Mouse (Mus musculus) MEL (cell line): ENCODE data around the gene Gm42878. TPM values are rescaled to one million over a fixed set of nuclear protein-coding genes. Genes with fewer than 3 reads are reported as not detected.

Experiments used
- DNase-seq: peaks from one replicate; pipeline ENCODE4 v3.0.0; 2011; ENCODE audit warnings: low read depth, low spot score
- H3K27ac ChIP-seq: 2 replicates; pipeline ENCODE4 v1.5.1; 2012; ENCODE audit warnings: low read depth, mild to moderate bottlenecking, control low read depth, low read length, moderate library complexity; ENCODE audit not compliant: control insufficient read depth
- H3K27me3 ChIP-seq, 2 experiments: fragments of 150-350 bp in 1 of 2; sonication (generic) in 1 of 2; 2 replicates each; pipeline ENCODE4 v1.6.1; 2012; ENCODE audit warnings: low read length in 2 of 2, mild to moderate bottlenecking in 2 of 2, improper control_type of control experiment in 1 of 2, moderate library complexity in 1 of 2; ENCODE audit not compliant: insufficient read depth in 2 of 2, control insufficient read depth in 1 of 2
- H3K36me3 ChIP-seq, 2 experiments: 2 replicates each; pipeline ENCODE4 v1.6.1; 2012 to 2014; ENCODE audit warnings: low read length in 2 of 2, improper control_type of control experiment in 1 of 2, inconsistent platforms in 1 of 2, mild to moderate bottlenecking in 1 of 2; ENCODE audit not compliant: insufficient read depth in 2 of 2, control insufficient read depth in 1 of 2
- H3K4me1 ChIP-seq, 2 experiments: fragments of 150-350 bp in 1 of 2; sonication (generic) in 1 of 2; 2 replicates each; pipeline ENCODE4 v1.6.1; 2012; ENCODE audit warnings: low read length in 2 of 2, improper control_type of control experiment in 1 of 2, mild to moderate bottlenecking in 1 of 2; ENCODE audit not compliant: insufficient read depth in 2 of 2, control insufficient read depth in 1 of 2
- H3K4me3 ChIP-seq, 2 experiments: fragments of 150-350 bp in 1 of 2; sonication (generic) in 1 of 2; 2 replicates each; pipeline ENCODE4 v1.5.1; 2012; ENCODE audit warnings: low read depth in 2 of 2, low read length in 2 of 2, mild to moderate bottlenecking in 2 of 2, moderate library complexity in 2 of 2, control low read depth in 1 of 2, improper control_type of control experiment in 1 of 2; ENCODE audit not compliant: control insufficient read depth in 1 of 2, insufficient read depth in 1 of 2
- H3K79me2 ChIP-seq: 2 replicates; pipeline ENCODE4 v1.6.1; 2012; ENCODE audit warnings: mild to moderate bottlenecking, low read length, moderate library complexity; ENCODE audit not compliant: control insufficient read depth, poor library complexity, insufficient read depth
- H3K9ac ChIP-seq: 2 replicates; pipeline ENCODE4 v1.6.1; 2012; ENCODE audit warnings: low read depth, mild to moderate bottlenecking, control low read depth, low read length, moderate library complexity; ENCODE audit not compliant: control insufficient read depth, poor library complexity, severe bottlenecking
- H3K9me3 ChIP-seq: fragments of 150-350 bp; sonication (generic); replicated peaks from 2 replicates; pipeline ENCODE4 v1.6.1; 2012; ENCODE audit warnings: mild to moderate bottlenecking, low read length, improper control_type of control experiment, moderate library complexity; ENCODE audit not compliant: insufficient read depth
- BHLHE40 ChIP-seq: IDR thresholded peaks from 2 replicates; pipeline ENCODE4 v1.6.1; 2012; ENCODE audit warnings: low read depth, mild to moderate bottlenecking, inconsistent platforms, low read length, improper control_type of control experiment, borderline replicate concordance
- CHD1 ChIP-seq: IDR thresholded peaks from 2 replicates; pipeline ENCODE4 v1.6.1; 2012; ENCODE audit warnings: low read depth, mild to moderate bottlenecking, inconsistent platforms, low read length, improper control_type of control experiment
- CTCF ChIP-seq, 3 experiments: IDR thresholded peaks in 2 of 3; conservative IDR thresholded peaks in 1 of 3; 2 replicates each; pipeline ENCODE4 v1.5.1; 2011 to 2012; ENCODE audit warnings: low read length in 3 of 3, low read depth in 2 of 3, mild to moderate bottlenecking in 2 of 3, improper control_type of control experiment in 1 of 3, inconsistent platforms in 1 of 3, mixed read lengths in 1 of 3, moderate library complexity in 1 of 3; ENCODE audit not compliant: control insufficient read depth in 1 of 3, insufficient read depth in 1 of 3, poor library complexity in 1 of 3, severe bottlenecking in 1 of 3
- ELF1 ChIP-seq: IDR thresholded peaks from 2 replicates; pipeline ENCODE4 v1.6.1; 2014; ENCODE audit warnings: low read depth, mild to moderate bottlenecking, inconsistent platforms, low read length, improper control_type of control experiment, moderate library complexity
- EP300 ChIP-seq, 2 experiments: IDR thresholded peaks; 2 replicates each; pipeline ENCODE4 v1.6.1; 2011; ENCODE audit warnings: improper control_type of control experiment in 2 of 2, low read length in 2 of 2, low read depth in 1 of 2, mild to moderate bottlenecking in 1 of 2
- ETS1 ChIP-seq: IDR thresholded peaks from 2 replicates; pipeline ENCODE4 v1.6.1; 2012; ENCODE audit warnings: low read depth, mild to moderate bottlenecking, inconsistent platforms, low read length, improper control_type of control experiment, moderate library complexity
- GATA1 ChIP-seq: IDR thresholded peaks from 2 replicates; pipeline ENCODE4 v1.6.1; 2011; ENCODE audit warnings: low read depth, low read length, improper control_type of control experiment
- HCFC1 ChIP-seq: IDR thresholded peaks from 2 replicates; pipeline ENCODE4 v1.6.1; 2012; ENCODE audit warnings: low read depth, mild to moderate bottlenecking, inconsistent platforms, low read length, improper control_type of control experiment, moderate library complexity
- JUND ChIP-seq: IDR thresholded peaks from 2 replicates; pipeline ENCODE4 v1.6.1; 2011; ENCODE audit warnings: low read depth, mild to moderate bottlenecking, improper control_type of control experiment, low read length
- MAFK ChIP-seq: IDR thresholded peaks from 2 replicates; pipeline ENCODE4 v1.6.1; 2011; ENCODE audit warnings: low read depth, mild to moderate bottlenecking, low read length, improper control_type of control experiment, borderline replicate concordance
- MAZ ChIP-seq: IDR thresholded peaks from 2 replicates; pipeline ENCODE4 v1.6.1; 2012; ENCODE audit warnings: low read depth, mild to moderate bottlenecking, inconsistent platforms, low read length, improper control_type of control experiment
- MYB ChIP-seq: IDR thresholded peaks from 2 replicates; pipeline ENCODE4 v1.6.1; 2011; ENCODE audit warnings: mild to moderate bottlenecking, low read depth, low read length, improper control_type of control experiment
- MYC ChIP-seq: IDR thresholded peaks from 2 replicates; pipeline ENCODE4 v1.6.1; 2011; ENCODE audit warnings: low read depth, mild to moderate bottlenecking, low read length, improper control_type of control experiment, moderate library complexity
- NELFE ChIP-seq: IDR thresholded peaks from 2 replicates; pipeline ENCODE4 v1.6.1; 2011; ENCODE audit warnings: low read depth, low read length, improper control_type of control experiment
- POLR2A ChIP-seq, 2 experiments: IDR thresholded peaks; 2 replicates each; pipeline ENCODE4 v1.6.1; 2011 to 2012; ENCODE audit warnings: low read length in 2 of 2, mild to moderate bottlenecking in 2 of 2, control low read depth in 1 of 2, improper control_type of control experiment in 1 of 2, low read depth in 1 of 2, moderate library complexity in 1 of 2; ENCODE audit not compliant: control insufficient read depth in 1 of 2, insufficient read depth in 1 of 2, poor library complexity in 1 of 2
- POLR2AphosphoS2 ChIP-seq: IDR thresholded peaks from 2 replicates; pipeline ENCODE4 v1.6.1; 2011; ENCODE audit warnings: low read length, improper control_type of control experiment
- POLR2AphosphoS5 ChIP-seq: IDR thresholded peaks from 2 replicates; pipeline ENCODE4 v1.6.1; 2012; ENCODE audit warnings: low read depth, borderline replicate concordance, mild to moderate bottlenecking, inconsistent platforms, low read length, moderate library complexity, mixed read lengths
- SMC3 ChIP-seq: IDR thresholded peaks from 2 replicates; pipeline ENCODE4 v1.6.1; 2011; ENCODE audit warnings: low read depth, low read length, improper control_type of control experiment
- TAL1 ChIP-seq: IDR thresholded peaks from 2 replicates; pipeline ENCODE4 v1.6.1; 2012; ENCODE audit warnings: mild to moderate bottlenecking, inconsistent platforms, low read length, moderate library complexity, mixed read lengths
- TBP ChIP-seq: IDR thresholded peaks from 2 replicates; pipeline ENCODE4 v1.8.0; 2011; ENCODE audit warnings: low read depth, low read length, improper control_type of control experiment
- USF1 ChIP-seq: IDR thresholded peaks from 2 replicates; pipeline ENCODE4 v1.6.1; 2014; ENCODE audit warnings: low read depth, mild to moderate bottlenecking, inconsistent platforms, low read length, improper control_type of control experiment, moderate library complexity
- USF2 ChIP-seq, 2 experiments: IDR thresholded peaks; 2 replicates each; pipeline ENCODE4 v1.6.1; 2011 to 2012; ENCODE audit warnings: improper control_type of control experiment in 2 of 2, low read length in 2 of 2, borderline replicate concordance in 1 of 2, inconsistent platforms in 1 of 2, low read depth in 1 of 2, mild to moderate bottlenecking in 1 of 2; ENCODE audit not compliant: insufficient read depth in 1 of 2
- ZC3H11A ChIP-seq: IDR thresholded peaks from 2 replicates; pipeline ENCODE4 v1.6.1; 2012; ENCODE audit warnings: low read depth, mild to moderate bottlenecking, inconsistent platforms, low read length, improper control_type of control experiment
- ZKSCAN1 ChIP-seq: IDR thresholded peaks from 2 replicates; pipeline ENCODE4 v1.6.1; 2012; ENCODE audit warnings: low read depth, mild to moderate bottlenecking, inconsistent platforms, low read length, improper control_type of control experiment, moderate library complexity
- polyA plus RNA-seq, 2 experiments: library from polyadenylated mRNA; stranded (reverse) in 1 of 2; unstranded in 1 of 2; fragments of >175 nt in 1 of 2; fragments of >200 nt in 1 of 2; gene quantifications; 2 replicates each; pipeline versions ENCODE4 v1.2.1 to v1.2.4; 2012; ENCODE audit warnings: low replicate concordance in 2 of 2, low read depth in 1 of 2; ENCODE audit not compliant: insufficient read length in 2 of 2, insufficient read depth in 1 of 2, missing spikeins in 1 of 2
- total RNA-seq: library from RNA; depleted of rRNA; stranded (reverse); fragments of 300-350 nt; gene quantifications from 2 replicates; pipeline ENCODE4 v1.2.3, GENCODE M21; 2012

Gm42878 gene
- total and polyA plus RNA-seq, 3 experiments = not detected

GRCm38 (mm10) chr5:121585699-121586098 lies 40.4 kb upstream of the Gm42878 start:
- Histone ChIP-seq H3K4me3 (no peak overlapping the region; a peak in 1 of 4 replicates), H3K27me3 (no peaks in the 10 kb centered on the region), H3K9ac (no peak overlapping the region), H3K36me3 (peaks cover 0 to 30% of the 10 kb centered on the region in 2 experiments; a peak in 2 of 4 replicates), H3K79me2 (peaks cover 7% of the 10 kb centered on the region; the same call in 1 of the 2 replicates), H3K4me1 (peaks cover 20 to 26% of the 10 kb centered on the region in 2 experiments), H3K9me3 (no peaks in the 10 kb centered on the region), H3K27ac (peak overlapping the region; percentile 88)
- DNase-seq = peak; percentile 17
- TF ChIP-seq ELF1 = no peak
- no peak for TF ChIP-seq MAZ
- no peak for TF ChIP-seq MAFK
- no peak for TF ChIP-seq BHLHE40
- TF ChIP-seq ZC3H11A = no peak
- TF ChIP-seq MYB = no peak
- TF ChIP-seq GATA1 = no peak
- no peak for TF ChIP-seq ZKSCAN1
- TF ChIP-seq ETS1 = no peak
- TF ChIP-seq TBP = no peak
- TF ChIP-seq HCFC1 = no peak
- no peak for TF ChIP-seq NELFE
- TF ChIP-seq USF2 (IDR thresholded peaks at IDR 0.05; ENCODE audit: borderline replicate concordance in 1 of 2, insufficient read depth in 1 of 2, low read depth in 1 of 2, low read length in 2 of 2) = no peak
- no peak for TF ChIP-seq USF1
- TF ChIP-seq JUND = no peak
- TF ChIP-seq SMC3 = no peak
- no peak for TF ChIP-seq EP300 (IDR thresholded peaks at IDR 0.05; ENCODE audit: low read depth in 1 of 2, low read length in 2 of 2)
- TF ChIP-seq MYC = no peak

GRCm38 (mm10) chr5:121585005-121585404 lies 39.7 kb upstream of the Gm42878 start:
- peaks cover 0 to 30% of the 10 kb centered on the region in 2 experiments; a peak in 3 of 4 replicates for H3K36me3 ChIP-seq
- H3K9ac ChIP-seq = no peak overlapping the region
- no peak overlapping the region for H3K4me3 ChIP-seq
- TF ChIP-seq MAZ = no peak
- no peak for TF ChIP-seq POLR2AphosphoS2
- TF ChIP-seq TAL1 = no peak
- TF ChIP-seq POLR2AphosphoS5 = no peak
- no peak for TF ChIP-seq CTCF (IDR thresholded peaks at IDR 0.05 in 2 of 3, conservative IDR thresholded peaks at IDR 0.05 in 1 of 3; ENCODE audit: control insufficient read depth in 1 of 3, insufficient read depth in 1 of 3, low read depth in 2 of 3, low read length in 3 of 3, poor library complexity in 1 of 3, severe bottlenecking in 1 of 3)
- TF ChIP-seq POLR2A (IDR thresholded peaks at IDR 0.05; ENCODE audit: control insufficient read depth in 1 of 2, insufficient read depth in 1 of 2, low read depth in 1 of 2, low read length in 2 of 2, poor library complexity in 1 of 2) = no peak
- no peak for TF ChIP-seq SMC3
- TF ChIP-seq CHD1 = no peak
- H3K27ac ChIP-seq = peak overlapping the region; percentile 9; the same call in 1 of the 2 replicates
- H3K9me3 ChIP-seq = no peaks in the 10 kb centered on the region
- peaks cover 20 to 26% of the 10 kb centered on the region in 2 experiments for H3K4me1 ChIP-seq
- no peak for DNase-seq
- no peaks in the 10 kb centered on the region for H3K27me3 ChIP-seq
- H3K79me2 ChIP-seq = peaks cover 7% of the 10 kb centered on the region; the same call in 1 of the 2 replicates
